Mouse (Mus musculus): ENCODE measurements around the gene Tomm5.
"Not testable (repeated sequence)": the region's sequence is repeated elsewhere in the genome, so short reads cannot be mapped to it uniquely, and the experiment has no call there.

Gene Tomm5

GRCm38 (mm10) chr4:45066036-45066730 is 41.7 kb downstream of the Tomm5 start:
- DNase-seq (ENCODE audit: low read depth, low spot score): no peak

- DNase-seq (ENCODE audit: low read depth, low spot score): no peak
Measured at GRCm38 (mm10) chr4:45064577-45064976, 43.3 kb downstream of the Tomm5 start.

DNA sequence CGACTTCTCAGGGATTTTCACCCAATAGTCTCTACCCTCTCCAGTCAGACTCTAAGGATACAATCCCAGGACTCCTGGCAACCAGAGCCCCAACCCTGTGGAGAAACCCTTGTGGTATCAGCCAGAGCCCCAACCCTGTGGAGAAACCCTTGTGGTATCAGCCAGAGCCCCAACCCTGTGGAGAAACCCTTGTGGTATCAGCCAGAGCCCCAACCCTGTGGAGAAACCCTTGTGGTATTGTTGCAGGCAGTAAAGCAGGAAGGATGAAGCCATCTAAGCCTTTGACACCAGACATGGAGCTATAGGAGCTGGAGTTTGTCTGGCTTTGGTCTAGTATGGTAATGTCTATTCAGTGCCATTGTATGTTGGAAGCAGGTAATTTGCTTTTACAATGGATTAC is 44.1 kb downstream of the Tomm5 start:
- DNase-seq (ENCODE audit: low read depth, low spot score): not testable (repeated sequence)

DNA sequence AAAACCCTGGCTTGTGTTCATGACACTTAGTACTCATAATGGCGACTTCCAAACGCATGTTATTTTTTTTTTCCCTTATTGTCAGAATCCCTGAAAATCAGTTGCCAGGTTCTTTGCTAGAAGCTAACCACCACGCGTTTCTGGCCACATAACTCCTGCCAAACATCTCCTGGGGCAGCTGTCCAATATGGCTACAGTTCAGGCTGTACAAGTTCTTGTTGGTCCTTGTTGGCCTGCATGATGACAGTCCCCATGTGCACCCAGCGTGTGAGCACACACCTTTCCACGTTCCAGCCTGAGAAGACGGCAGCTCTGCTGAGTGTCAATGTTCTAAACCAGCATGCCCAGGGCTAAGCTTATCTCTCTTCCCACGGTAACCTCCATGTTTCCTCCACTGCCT is 52.5 kb downstream of the Tomm5 start:
- peak; percentile 36 for DNase-seq (ENCODE audit: low read depth, low spot score)

All from skeletal muscle tissue, adult 2 months (tissue).